Mouse (Mus musculus) testis, adult 2 months (tissue): ENCODE measurements around the gene Cdk6. TPM values are rescaled to one million over a fixed set of nuclear protein-coding genes. Genes with fewer than 3 reads are reported as not detected.
"Not testable (repeated sequence)": the region's sequence is repeated elsewhere in the genome, so short reads cannot be mapped to it uniquely, and the experiment has no call there.

Experiments
- H3K27ac ChIP-seq: fragments of 200-500 bp; 2 replicates; pipeline ENCODE4 v1.5.1; 2012; ENCODE audit warnings: low read depth, low read length; ENCODE audit not compliant: control insufficient read depth, insufficient read depth
- H3K27me3 ChIP-seq: fragments of 200-500 bp; 2 replicates; pipeline ENCODE4 v1.6.1; 2012; ENCODE audit warnings: mild to moderate bottlenecking, low read length, moderate library complexity; ENCODE audit not compliant: control insufficient read depth, insufficient read depth
- H3K36me3 ChIP-seq: fragments of 200-500 bp; 2 replicates; pipeline ENCODE4 v1.6.1; 2012; ENCODE audit warnings: mild to moderate bottlenecking, low read length; ENCODE audit not compliant: control insufficient read depth, insufficient read depth
- H3K4me1 ChIP-seq: fragments of 200-500 bp; 2 replicates; pipeline ENCODE4 v1.6.1; 2012; ENCODE audit warnings: low read length; ENCODE audit not compliant: control insufficient read depth, insufficient read depth
- H3K4me3 ChIP-seq: fragments of 200-500 bp; 2 replicates; pipeline ENCODE4 v1.5.1; 2012; ENCODE audit warnings: low read depth, mild to moderate bottlenecking, low read length, moderate library complexity, mixed read lengths; ENCODE audit not compliant: control insufficient read depth
- CTCF ChIP-seq: fragments of 200-500 bp; IDR thresholded peaks from 2 replicates; pipeline ENCODE4 v1.5.1; 2012; ENCODE audit warnings: low read depth, mild to moderate bottlenecking, inconsistent platforms, low read length, moderate library complexity; ENCODE audit not compliant: control insufficient read depth, insufficient read depth, insufficient replicate concordance
- POLR2A ChIP-seq: fragments of 200-500 bp; IDR thresholded peaks from 2 replicates; pipeline ENCODE4 v1.6.1; 2012; ENCODE audit warnings: low read depth, mild to moderate bottlenecking, inconsistent platforms, low read length, moderate library complexity; ENCODE audit not compliant: control insufficient read depth
- polyA plus RNA-seq: library from polyadenylated mRNA; depleted of rRNA; stranded (reverse); fragments of >200 nt; gene quantifications from 2 replicates; pipeline ENCODE4 v1.2.3, GENCODE M21; 2012

The Cdk6 gene
- polyA plus RNA-seq, 1 experiment: 5.6 TPM

GRCm38 (mm10) chr5:3396214-3396613 is 54.9 kb downstream of the Cdk6 start:
- H3K27me3 ChIP-seq: no peaks in the 10 kb centered on the region
- no peak overlapping the region for H3K4me3 ChIP-seq
- H3K36me3 ChIP-seq: no peaks in the 10 kb centered on the region
- no peak for TF ChIP-seq CTCF
- no peak for TF ChIP-seq POLR2A
- no peak overlapping the region for H3K27ac ChIP-seq
- no peaks in the 10 kb centered on the region for H3K4me1 ChIP-seq

- H3K4me1 ChIP-seq: no peaks in the 10 kb centered on the region
- H3K27me3 ChIP-seq: no peaks in the 10 kb centered on the region
- no peak overlapping the region for H3K27ac ChIP-seq
- H3K4me3 ChIP-seq: no peak overlapping the region
- H3K36me3 ChIP-seq: no peaks in the 10 kb centered on the region
- TF ChIP-seq POLR2A (no peak), CTCF (no peak)
Measured at GRCm38 (mm10) chr5:3396910-3397575, 55.8 kb downstream of the Cdk6 start.

- no peak for TF ChIP-seq POLR2A
- no peak overlapping the region for H3K4me3 ChIP-seq
- H3K27ac ChIP-seq: no peak overlapping the region
Measured at GRCm38 (mm10) chr5:3399784-3400494, 58.7 kb downstream of the Cdk6 start.

GRCm38 (mm10) chr5:3405102-3405501 is 63.8 kb downstream of the Cdk6 start:
- TF ChIP-seq CTCF: no peak
- no peak for TF ChIP-seq POLR2A
- Histone ChIP-seq H3K27ac (no peak overlapping the region), H3K27me3 (no peaks in the 10 kb centered on the region)

More at GRCm38 (mm10) chr5:3399784-3400494, 58.7 kb downstream of the Cdk6 start:
- Histone ChIP-seq H3K27me3 (no peaks in the 10 kb centered on the region), H3K36me3 (no peaks in the 10 kb centered on the region), H3K4me1 (no peaks in the 10 kb centered on the region)

GRCm38 (mm10) chr5:3405503-3405902 is 64.2 kb downstream of the Cdk6 start:
- Histone ChIP-seq H3K27ac (no peak overlapping the region), H3K4me3 (no peak overlapping the region), H3K4me1 (no peaks in the 10 kb centered on the region), H3K36me3 (no peaks in the 10 kb centered on the region), H3K27me3 (no peaks in the 10 kb centered on the region)
- TF ChIP-seq POLR2A (no peak), CTCF (no peak)

More at GRCm38 (mm10) chr5:3405102-3405501, 63.8 kb downstream of the Cdk6 start:
- H3K4me1 ChIP-seq: no peaks in the 10 kb centered on the region
- no peak overlapping the region for H3K4me3 ChIP-seq
- H3K36me3 ChIP-seq: no peaks in the 10 kb centered on the region

- TF ChIP-seq POLR2A (no peak), CTCF (no peak)
- Histone ChIP-seq H3K4me3 (no peak overlapping the region), H3K27ac (no peak overlapping the region), H3K36me3 (no peaks in the 10 kb centered on the region), H3K4me1 (no peaks in the 10 kb centered on the region), H3K27me3 (no peaks in the 10 kb centered on the region)
Measured at GRCm38 (mm10) chr5:3407926-3408325, 66.6 kb downstream of the Cdk6 start.

- not testable (repeated sequence) for H3K36me3 ChIP-seq, H3K27me3 ChIP-seq, H3K27ac ChIP-seq, H3K4me1 ChIP-seq, H3K4me3 ChIP-seq
Measured at GRCm38 (mm10) chr5:3418183-3418582, 76.9 kb downstream of the Cdk6 start.
